Mouse (Mus musculus) stomach, postnatal 0 days (tissue): Measurements from ENCODE around the gene Hist1h2bg. TPM values are rescaled to one million over a fixed set of nuclear protein-coding genes. Genes with fewer than 3 reads are reported as not detected.

Source experiments
- ATAC-seq: fragments of 200-750 bp; cut with Nextera tagmentation; 2 replicates; pipeline ENCODE4 v1.8.0; 2017; ENCODE audit not compliant: low FRiP score, low TSS enrichment
- DNase-seq: peaks from one replicate; pipeline ENCODE4 v3.0.0-alpha.2; 2016; ENCODE audit warnings: low spot score
- H3K27ac ChIP-seq: fragments of 300-500 bp; sonication (generic); replicated peaks from 2 replicates; pipeline ENCODE4 v1.5.1; 2014; ENCODE audit warnings: mild to moderate bottlenecking, control low read depth
- H3K27me3 ChIP-seq: fragments of 300-500 bp; sonication (generic); 2 replicates; pipeline ENCODE4 v1.6.1; 2014; ENCODE audit warnings: low read length; ENCODE audit not compliant: control insufficient read depth, insufficient read depth
- H3K36me3 ChIP-seq: fragments of 300-500 bp; sonication (generic); 2 replicates; pipeline ENCODE4 v1.6.1; 2014; ENCODE audit warnings: low read length, mixed read lengths; ENCODE audit not compliant: control insufficient read depth, insufficient read depth
- H3K4me1 ChIP-seq: fragments of 300-500 bp; sonication (generic); replicated peaks from 2 replicates; pipeline ENCODE4 v1.6.1; 2014; ENCODE audit warnings: antibody characterized with exemption; ENCODE audit not compliant: control insufficient read depth, insufficient read depth
- H3K4me2 ChIP-seq: fragments of 300-500 bp; sonication (generic); replicated peaks from 2 replicates; pipeline ENCODE4 v1.6.1; 2014; ENCODE audit warnings: low read depth, mild to moderate bottlenecking, control low read depth, moderate library complexity
- H3K4me3 ChIP-seq: fragments of 300-500 bp; sonication (generic); 2 replicates; pipeline ENCODE4 v1.5.1; 2014; ENCODE audit warnings: low read depth, low read length, control low read depth
- H3K9ac ChIP-seq: fragments of 300-500 bp; sonication (generic); 2 replicates; pipeline ENCODE4 v1.6.1; 2014; ENCODE audit warnings: mild to moderate bottlenecking, low read length, control low read depth, mixed read lengths
- H3K9me3 ChIP-seq: fragments of 300-500 bp; sonication (generic); 2 replicates; pipeline ENCODE4 v1.6.1; 2016; ENCODE audit warnings: low read length; ENCODE audit not compliant: control insufficient read depth
- CTCF ChIP-seq: IDR thresholded peaks from 2 replicates; pipeline ENCODE4 v1.5.1; 2016; ENCODE audit warnings: antibody characterized with exemption, low read depth, mild to moderate bottlenecking, moderate library complexity
- EP300 ChIP-seq: optimal IDR thresholded peaks from 2 replicates; pipeline ENCODE3; 2016; ENCODE audit warnings: antibody characterized with exemption
- WGBS: fragments of 180-500 bp; shearing (Covaris S2); extraction: QIAGEN DNeasy Blood & Tissue Kit; methylation state at CpG from one replicate; pipeline ENCODE4 v1.1.7; 2014; 5-methylcytosine and 5-hydroxymethylcytosine counted together
- polyA plus RNA-seq: library from polyadenylated mRNA; unstranded; fragments of >200 nt; fragmentation: Nextera tagmentation; extraction: Ambion mirVana; gene quantifications from 2 replicates; pipeline ENCODE4 v1.2.1, GENCODE M21; 2015

Gene Hist1h2bg
- polyA plus RNA-seq, 1 experiment from 2014 or later = 10.5 TPM

GRCm38 (mm10) chr13:23529005-23529404, 42.2 kb upstream of the Hist1h2bg start:
- TF ChIP-seq CTCF (no peak), EP300 (no peak)
- H3K4me1 ChIP-seq = no peaks in the 10 kb centered on the region
- H3K36me3 ChIP-seq = no peaks in the 10 kb centered on the region
- no peak overlapping the region for H3K9ac ChIP-seq
- 70% methylated on average over 5 of the region's 5 CpGs for WGBS
- H3K4me3 ChIP-seq = no peak overlapping the region
- no peaks in the 10 kb centered on the region for H3K9me3 ChIP-seq
- no peak overlapping the region for H3K4me2 ChIP-seq
- ATAC-seq (no peak), DNase-seq (no peak)
- no peaks in the 10 kb centered on the region for H3K27me3 ChIP-seq
- no peak overlapping the region for H3K27ac ChIP-seq

GRCm38 (mm10) chr13:23529480-23530165, 41.6 kb upstream of the Hist1h2bg start:
- DNase-seq = no peak
- Histone ChIP-seq H3K4me1 (no peaks in the 10 kb centered on the region), H3K27ac (peak overlapping the region; percentile 98), H3K36me3 (no peaks in the 10 kb centered on the region), H3K9ac (peak overlapping the region; percentile 78), H3K27me3 (no peaks in the 10 kb centered on the region), H3K4me3 (peak overlapping the region; percentile 60), H3K9me3 (no peaks in the 10 kb centered on the region), H3K4me2 (peak overlapping the region; percentile 73)
- TF ChIP-seq EP300 = no peak
- no peak for TF ChIP-seq CTCF
- WGBS = 4% methylated on average over 2 of the region's 2 CpGs
- no peak for ATAC-seq

GRCm38 (mm10) chr13:23530181-23530900, 40.9 kb upstream of the Hist1h2bg start:
- Histone ChIP-seq H3K9me3 (no peaks in the 10 kb centered on the region), H3K4me3 (peak overlapping the region; percentile 60), H3K9ac (peak overlapping the region; percentile 78), H3K4me2 (peak overlapping the region; percentile 73), H3K4me1 (no peaks in the 10 kb centered on the region), H3K27ac (peak overlapping the region; percentile 98), H3K27me3 (no peaks in the 10 kb centered on the region), H3K36me3 (no peaks in the 10 kb centered on the region)
- DNase-seq (peak; percentile 72), ATAC-seq (peak; percentile 39; the same call in 1 of the 2 replicates)
- TF ChIP-seq CTCF (no peak), EP300 (no peak)
- under 1% methylated on average over 20 of the region's 20 CpGs for WGBS

GRCm38 (mm10) chr13:23530901-23531875, 40.0 kb upstream of the Hist1h2bg start, which contains the start of gene Hist1h4h:
Gene Hist1h4h (plus strand): TSS chr13:23531050.
- Histone ChIP-seq H3K27ac (peak within 1 kb of the TSS; percentile 98), H3K4me2 (peak within 1 kb of the TSS; percentile 73), H3K36me3 (no peaks in the 10 kb centered on the region), H3K4me1 (no peaks in the 10 kb centered on the region), H3K9me3 (no peaks in the 10 kb centered on the region), H3K4me3 (peak within 1 kb of the TSS; percentile 60), H3K9ac (peak within 1 kb of the TSS; percentile 78), H3K27me3 (no peaks in the 10 kb centered on the region)
- TF ChIP-seq CTCF = no peak; the same call in 1 of the 2 replicates
- TF ChIP-seq EP300 = peak; percentile 54
- DNase-seq = peak; percentile 96
- ATAC-seq = peak; percentile 86
- WGBS = under 1% methylated on average over 50 of the region's 70 CpGs

GRCm38 (mm10) chr13:23532262-23533075, 38.7 kb upstream of the Hist1h2bg start:
- Histone ChIP-seq H3K9ac (no peak overlapping the region), H3K9me3 (no peaks in the 10 kb centered on the region), H3K27ac (peak overlapping the region; percentile 98), H3K27me3 (no peaks in the 10 kb centered on the region), H3K4me1 (no peaks in the 10 kb centered on the region), H3K4me3 (peak overlapping the region; percentile 60), H3K36me3 (no peaks in the 10 kb centered on the region), H3K4me2 (peak overlapping the region; percentile 73)
- TF ChIP-seq EP300 (no peak), CTCF (no peak)
- ATAC-seq (no peak), DNase-seq (no peak)
- 12% methylated on average over 9 of the region's 9 CpGs for WGBS
